Mouse (Mus musculus): ENCODE data around the gene Tmem131l. TPM values are rescaled to one million over a fixed set of nuclear protein-coding genes. Genes with fewer than 3 reads are reported as not detected.
"Not testable (repeated sequence)": the region's sequence is repeated elsewhere in the genome, so short reads cannot be mapped to it uniquely, and the experiment has no call there.

The Tmem131l gene
- total RNA-seq, 1 experiment = 31.5 TPM

DNA sequence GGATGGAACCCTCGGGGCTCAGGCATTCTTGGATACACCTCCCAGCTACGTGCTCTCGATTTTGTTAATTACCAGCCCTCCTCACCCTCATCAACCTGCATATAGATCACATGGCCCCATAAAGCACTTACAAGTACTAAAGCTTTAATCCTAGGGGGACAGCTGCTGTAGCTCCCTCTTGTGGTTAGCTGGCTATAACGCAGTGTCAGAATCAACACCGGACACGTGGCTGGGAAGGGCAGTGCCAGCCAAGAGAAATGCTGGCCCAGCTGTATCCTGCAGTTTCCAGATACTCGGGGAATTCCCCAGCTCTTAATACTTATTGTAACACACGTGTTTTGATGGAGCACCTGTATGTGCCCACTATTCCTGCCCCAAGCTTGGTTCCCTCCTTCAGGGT is 140.4 kb downstream of the Tmem131l start:
- in situ Hi-C loops (cut with MboI; ENCODE audit: low sequenced_read_pairs in 2 of 2, unreplicated experiment in 2 of 2) = loop anchor here in 1 of 2 experiments (10.0 kb wide), 1 partner anchor 95 kb away; no protein-coding TSS in a partner anchor
- TF ChIP-seq CHD2 (IDR thresholded peaks at IDR 0.05; ENCODE audit: low read depth, low read length) (no peak), ZC3H11A (IDR thresholded peaks at IDR 0.05; ENCODE audit: borderline replicate concordance, low read depth, low read length) (peak; percentile 87), ZNF384 (IDR thresholded peaks at IDR 0.05; ENCODE audit: low read depth, low read length) (no peak), MAFK (IDR thresholded peaks at IDR 0.05; ENCODE audit: insufficient read depth, low read depth, low read length) (no peak)
- Histone ChIP-seq H3K27ac (ENCODE audit: insufficient read depth, low read depth, low read length, poor library complexity, severe bottlenecking) (no peak overlapping the region), H3K9ac (ENCODE audit: insufficient read depth, low read depth, low read length, poor library complexity, severe bottlenecking) (no peak overlapping the region), H3K4me3 (ENCODE audit: insufficient read depth in 1 of 2, low read depth in 1 of 2, low read length in 2 of 2, poor library complexity in 1 of 2, severe bottlenecking in 1 of 2) (no peak overlapping the region), H3K36me3 (ENCODE audit: control insufficient read depth, insufficient read depth, low read length, poor library complexity, severe bottlenecking) (peaks cover 48% of the 10 kb centered on the region), H3K4me1 (ENCODE audit: control insufficient read depth in 2 of 2, insufficient read depth in 2 of 2, low read length in 2 of 2, poor library complexity in 1 of 2) (peaks cover 0 to 4% of the 10 kb centered on the region in 2 experiments; a peak in 2 of 4 replicates), H3K9me3 (ENCODE audit: control insufficient read depth, insufficient read depth, low read depth, low read length) (no peaks in the 10 kb centered on the region)
- DNase-seq (ENCODE audit: low read depth, low spot score) = peak; percentile 58

DNA sequence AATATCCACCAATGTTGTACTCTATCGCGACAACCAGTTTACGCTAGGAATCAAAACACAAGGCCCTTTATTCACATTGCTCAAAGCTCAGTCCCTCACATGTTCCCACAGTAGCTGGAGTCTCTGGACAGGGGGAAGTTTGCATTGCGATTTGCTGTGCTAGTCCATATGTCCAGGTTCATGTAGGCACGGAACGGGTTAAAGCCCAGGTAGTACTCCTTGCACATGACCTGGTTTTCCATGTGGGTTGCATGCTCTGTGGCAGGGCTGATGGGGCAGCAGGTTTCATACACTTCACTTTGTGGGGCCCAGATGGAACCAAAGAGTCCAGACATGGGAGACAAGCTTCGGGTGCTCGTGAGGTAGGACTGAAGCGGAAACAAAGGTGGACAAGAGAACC is 141.7 kb downstream of the Tmem131l start:
- no peak for DNase-seq (ENCODE audit: low read depth, low spot score)
- Histone ChIP-seq H3K4me1 (ENCODE audit: control insufficient read depth in 2 of 2, insufficient read depth in 2 of 2, low read length in 2 of 2, poor library complexity in 1 of 2) (peaks cover 0 to 4% of the 10 kb centered on the region in 2 experiments; a peak in 2 of 4 replicates), H3K9me3 (ENCODE audit: control insufficient read depth, insufficient read depth, low read depth, low read length) (no peaks in the 10 kb centered on the region), H3K27ac (ENCODE audit: insufficient read depth, low read depth, low read length, poor library complexity, severe bottlenecking) (no peak overlapping the region), H3K36me3 (ENCODE audit: control insufficient read depth, insufficient read depth, low read length, poor library complexity, severe bottlenecking) (peaks cover 40% of the 10 kb centered on the region), H3K4me3 (ENCODE audit: insufficient read depth in 1 of 2, low read depth in 1 of 2, low read length in 2 of 2, poor library complexity in 1 of 2, severe bottlenecking in 1 of 2) (no peak overlapping the region), H3K9ac (ENCODE audit: insufficient read depth, low read depth, low read length, poor library complexity, severe bottlenecking) (no peak overlapping the region)
- no peak for TF ChIP-seq ZNF384 (IDR thresholded peaks at IDR 0.05; ENCODE audit: low read depth, low read length)
- TF ChIP-seq MAFK (IDR thresholded peaks at IDR 0.05; ENCODE audit: insufficient read depth, low read depth, low read length) = no peak
- no peak for TF ChIP-seq ZC3H11A (IDR thresholded peaks at IDR 0.05; ENCODE audit: borderline replicate concordance, low read depth, low read length)
- TF ChIP-seq HCFC1 (IDR thresholded peaks at IDR 0.05; ENCODE audit: borderline replicate concordance, insufficient read depth, low read length) = no peak
- no peak for TF ChIP-seq CHD2 (IDR thresholded peaks at IDR 0.05; ENCODE audit: low read depth, low read length)
- in situ Hi-C loops (cut with MboI; ENCODE audit: low sequenced_read_pairs in 2 of 2, unreplicated experiment in 2 of 2) = loop anchor here in 1 of 2 experiments (10.0 kb wide), 1 partner anchor 93 kb away; no protein-coding TSS in a partner anchor

DNA sequence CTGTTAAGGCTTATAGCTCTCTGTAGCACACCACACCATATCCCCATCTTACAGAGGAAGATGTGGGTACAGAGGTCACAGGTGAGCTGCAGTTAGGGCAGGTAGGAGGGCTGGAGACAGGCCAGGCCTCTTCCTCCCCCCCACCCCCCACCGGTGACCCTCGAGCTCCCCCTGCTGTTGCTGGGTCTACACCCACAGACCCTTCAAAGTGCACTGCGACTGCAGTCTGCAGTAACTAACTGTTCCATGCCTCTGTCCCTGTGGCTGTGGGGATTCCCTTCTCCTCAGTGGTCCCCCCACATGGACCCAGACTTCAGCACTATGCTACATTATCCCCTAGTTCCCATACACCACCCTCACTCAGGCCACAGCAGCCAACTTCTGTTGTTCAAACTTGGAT is 144.2 kb downstream of the Tmem131l start:
- Histone ChIP-seq H3K9me3 (ENCODE audit: control insufficient read depth, insufficient read depth, low read depth, low read length) (no peaks in the 10 kb centered on the region), H3K27ac (ENCODE audit: insufficient read depth, low read depth, low read length, poor library complexity, severe bottlenecking) (no peak overlapping the region), H3K4me1 (ENCODE audit: control insufficient read depth in 2 of 2, insufficient read depth in 2 of 2, low read length in 2 of 2, poor library complexity in 1 of 2) (peaks cover 0 to 2% of the 10 kb centered on the region in 2 experiments; a peak in 2 of 4 replicates), H3K36me3 (ENCODE audit: control insufficient read depth, insufficient read depth, low read length, poor library complexity, severe bottlenecking) (peaks cover 22% of the 10 kb centered on the region), H3K4me3 (ENCODE audit: insufficient read depth in 1 of 2, low read depth in 1 of 2, low read length in 2 of 2, poor library complexity in 1 of 2, severe bottlenecking in 1 of 2) (no peak overlapping the region), H3K9ac (ENCODE audit: insufficient read depth, low read depth, low read length, poor library complexity, severe bottlenecking) (no peak overlapping the region)
- no peak for TF ChIP-seq HCFC1 (IDR thresholded peaks at IDR 0.05; ENCODE audit: borderline replicate concordance, insufficient read depth, low read length)
- TF ChIP-seq ZC3H11A (IDR thresholded peaks at IDR 0.05; ENCODE audit: borderline replicate concordance, low read depth, low read length) = peak; percentile 79; the same call in 1 of the 2 replicates
- DNase-seq (ENCODE audit: low read depth, low spot score) = no peak
- in situ Hi-C loops (cut with MboI; ENCODE audit: low sequenced_read_pairs in 2 of 2, unreplicated experiment in 2 of 2) = loop anchor here in 1 of 2 experiments (10.0 kb wide), 1 partner anchor 91 kb away; no protein-coding TSS in a partner anchor

DNA sequence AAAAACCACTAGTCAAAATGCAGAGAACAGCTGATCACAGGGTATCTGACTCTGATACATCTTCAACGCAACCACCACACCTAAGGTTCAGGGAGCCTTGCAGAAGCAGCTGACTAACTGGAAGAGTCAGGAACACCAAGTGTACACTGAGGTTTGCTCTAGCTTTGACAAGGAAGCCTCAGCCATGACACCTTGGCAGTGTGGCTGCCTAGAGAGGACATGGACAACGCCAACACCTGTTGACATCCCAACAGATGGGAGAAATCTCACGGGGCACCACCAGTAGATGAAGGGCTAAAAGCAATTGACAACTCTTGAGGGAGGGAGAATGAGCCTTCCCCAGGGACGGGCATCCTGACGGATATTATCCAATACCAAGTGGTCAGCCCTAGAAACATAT is 144.9 kb downstream of the Tmem131l start:
- Histone ChIP-seq H3K27ac (ENCODE audit: insufficient read depth, low read depth, low read length, poor library complexity, severe bottlenecking) (no peak overlapping the region), H3K4me1 (ENCODE audit: control insufficient read depth in 2 of 2, insufficient read depth in 2 of 2, low read length in 2 of 2, poor library complexity in 1 of 2) (peaks cover 0 to 2% of the 10 kb centered on the region in 2 experiments; a peak in 1 of 4 replicates), H3K4me3 (ENCODE audit: insufficient read depth in 1 of 2, low read depth in 1 of 2, low read length in 2 of 2, poor library complexity in 1 of 2, severe bottlenecking in 1 of 2) (no peak overlapping the region), H3K36me3 (ENCODE audit: control insufficient read depth, insufficient read depth, low read length, poor library complexity, severe bottlenecking) (peaks cover 15% of the 10 kb centered on the region), H3K9me3 (ENCODE audit: control insufficient read depth, insufficient read depth, low read depth, low read length) (no peaks in the 10 kb centered on the region), H3K9ac (ENCODE audit: insufficient read depth, low read depth, low read length, poor library complexity, severe bottlenecking) (no peak overlapping the region)
- no peak for TF ChIP-seq ZNF384 (IDR thresholded peaks at IDR 0.05; ENCODE audit: low read depth, low read length)
- TF ChIP-seq HCFC1 (IDR thresholded peaks at IDR 0.05; ENCODE audit: borderline replicate concordance, insufficient read depth, low read length) = no peak
- no peak for TF ChIP-seq MAFK (IDR thresholded peaks at IDR 0.05; ENCODE audit: insufficient read depth, low read depth, low read length)
- TF ChIP-seq ZC3H11A (IDR thresholded peaks at IDR 0.05; ENCODE audit: borderline replicate concordance, low read depth, low read length) = no peak
- TF ChIP-seq CHD2 (IDR thresholded peaks at IDR 0.05; ENCODE audit: low read depth, low read length) = no peak
- in situ Hi-C loops (cut with MboI; ENCODE audit: low sequenced_read_pairs in 2 of 2, unreplicated experiment in 2 of 2) = loop anchor here in 1 of 2 experiments (10.0 kb wide), 1 partner anchor 90 kb away; no protein-coding TSS in a partner anchor
- no peak for DNase-seq (ENCODE audit: low read depth, low spot score)

DNA sequence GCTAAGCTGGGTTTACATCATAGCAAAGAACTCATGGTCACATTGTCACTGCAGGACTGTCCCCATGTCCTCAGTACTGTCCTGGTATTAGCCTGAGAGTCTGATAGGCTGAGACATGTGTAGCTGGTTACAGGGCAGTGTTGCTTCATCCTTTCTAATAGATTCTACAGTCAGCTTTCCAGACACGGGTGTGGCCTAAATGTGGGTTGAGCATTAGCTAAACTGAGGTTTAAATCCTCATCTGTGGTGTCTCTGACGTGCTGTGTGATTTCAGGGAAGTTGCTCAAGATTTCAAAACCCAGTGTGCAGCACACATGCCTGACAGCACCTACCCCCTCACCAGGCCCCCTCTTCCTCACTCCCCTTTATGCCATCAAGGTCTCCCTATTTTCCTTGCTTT is 154.8 kb downstream of the Tmem131l start:
- no peak for TF ChIP-seq MAFK (IDR thresholded peaks at IDR 0.05; ENCODE audit: insufficient read depth, low read depth, low read length)
- TF ChIP-seq HCFC1 (IDR thresholded peaks at IDR 0.05; ENCODE audit: borderline replicate concordance, insufficient read depth, low read length) = no peak
- no peak for TF ChIP-seq ZNF384 (IDR thresholded peaks at IDR 0.05; ENCODE audit: low read depth, low read length)
- no peak for TF ChIP-seq ZC3H11A (IDR thresholded peaks at IDR 0.05; ENCODE audit: borderline replicate concordance, low read depth, low read length)
- TF ChIP-seq CHD2 (IDR thresholded peaks at IDR 0.05; ENCODE audit: low read depth, low read length) = no peak
- DNase-seq (ENCODE audit: low read depth, low spot score) = no peak
- in situ Hi-C loops (cut with MboI; ENCODE audit: low sequenced_read_pairs in 2 of 2, unreplicated experiment in 2 of 2) = no loop called here

DNA sequence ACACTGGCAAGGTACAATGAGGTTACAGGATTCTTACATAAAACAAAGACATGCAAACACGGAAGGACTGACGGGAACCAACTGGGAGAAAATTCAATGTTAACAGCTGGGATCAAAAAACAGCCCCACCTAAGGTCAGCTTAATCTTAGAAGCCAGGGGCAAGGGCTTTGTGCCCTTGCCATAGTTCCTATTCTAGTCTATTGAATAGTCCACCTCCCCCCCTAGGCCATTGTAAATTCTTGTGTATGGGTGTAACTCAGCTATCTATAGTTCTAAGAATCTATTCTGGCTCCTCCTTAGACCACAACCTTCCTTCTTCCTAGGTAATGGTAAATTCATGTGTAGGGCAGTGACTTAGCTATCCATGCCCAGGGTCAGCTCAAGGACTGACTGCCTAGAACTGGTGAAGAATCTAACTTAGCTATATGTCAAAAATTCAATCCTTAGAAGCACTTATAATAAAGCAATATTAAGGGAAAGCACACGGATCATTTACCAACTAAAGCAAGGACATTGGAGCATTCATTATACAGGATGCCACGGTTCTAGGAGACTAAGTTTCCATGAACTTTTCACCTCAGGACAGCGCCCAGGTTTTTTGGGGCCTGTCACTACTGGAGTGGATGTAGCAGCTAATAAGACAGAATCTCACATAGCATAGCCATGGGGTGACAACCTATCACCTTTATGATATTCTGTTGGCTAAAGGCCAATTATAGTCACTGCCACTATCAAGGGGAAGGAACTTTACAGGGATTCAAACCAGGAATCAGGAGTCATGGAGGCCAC is 160.5 kb downstream of the Tmem131l start:
- H3K9me3 ChIP-seq (ENCODE audit: control insufficient read depth, insufficient read depth, low read depth, low read length); H3K4me1 ChIP-seq (ENCODE audit: control insufficient read depth in 2 of 2, insufficient read depth in 2 of 2, low read length in 2 of 2, poor library complexity in 1 of 2); H3K9ac ChIP-seq (ENCODE audit: insufficient read depth, low read depth, low read length, poor library complexity, severe bottlenecking); H3K36me3 ChIP-seq (ENCODE audit: control insufficient read depth, insufficient read depth, low read length, poor library complexity, severe bottlenecking); in situ Hi-C loops (cut with MboI; ENCODE audit: low sequenced_read_pairs in 2 of 2, unreplicated experiment in 2 of 2); DNase-seq (ENCODE audit: low read depth, low spot score); H3K4me3 ChIP-seq (ENCODE audit: insufficient read depth in 1 of 2, low read depth in 1 of 2, low read length in 2 of 2, poor library complexity in 1 of 2, severe bottlenecking in 1 of 2): not testable (repeated sequence)
- H3K27ac ChIP-seq (ENCODE audit: insufficient read depth, low read depth, low read length, poor library complexity, severe bottlenecking) = peak overlapping the region; percentile 64; the same call in 1 of the 2 replicates

More for the DNA sequence above, 154.8 kb downstream of the Tmem131l start:
- Histone ChIP-seq H3K9ac (ENCODE audit: insufficient read depth, low read depth, low read length, poor library complexity, severe bottlenecking) (no peak overlapping the region), H3K9me3 (ENCODE audit: control insufficient read depth, insufficient read depth, low read depth, low read length) (peaks cover 4% of the 10 kb centered on the region; the same call in 1 of the 2 replicates), H3K27ac (ENCODE audit: insufficient read depth, low read depth, low read length, poor library complexity, severe bottlenecking) (no peak overlapping the region), H3K36me3 (ENCODE audit: control insufficient read depth, insufficient read depth, low read length, poor library complexity, severe bottlenecking) (0 out of 2 replicates have a peak, but pooled peaks cover 2% of the 10 kb centered on the region), H3K4me1 (ENCODE audit: control insufficient read depth in 2 of 2, insufficient read depth in 2 of 2, low read length in 2 of 2, poor library complexity in 1 of 2) (no peaks in the 10 kb centered on the region; a peak in 1 of 4 replicates), H3K4me3 (ENCODE audit: insufficient read depth in 1 of 2, low read depth in 1 of 2, low read length in 2 of 2, poor library complexity in 1 of 2, severe bottlenecking in 1 of 2) (no peak overlapping the region)

Data from ES-E14 (cell line).